Mouse (Mus musculus): ENCODE data around the gene Bri3.
"Not testable (repeated sequence)": the region's sequence is repeated elsewhere in the genome, so short reads cannot be mapped to it uniquely, and the experiment has no call there.

The Bri3 gene

GRCm38 (mm10) chr5:144294908-144295307 lies 50.7 kb downstream of the Bri3 start:
- no peak for DNase-seq (ENCODE audit: low read depth, low spot score)

DNA sequence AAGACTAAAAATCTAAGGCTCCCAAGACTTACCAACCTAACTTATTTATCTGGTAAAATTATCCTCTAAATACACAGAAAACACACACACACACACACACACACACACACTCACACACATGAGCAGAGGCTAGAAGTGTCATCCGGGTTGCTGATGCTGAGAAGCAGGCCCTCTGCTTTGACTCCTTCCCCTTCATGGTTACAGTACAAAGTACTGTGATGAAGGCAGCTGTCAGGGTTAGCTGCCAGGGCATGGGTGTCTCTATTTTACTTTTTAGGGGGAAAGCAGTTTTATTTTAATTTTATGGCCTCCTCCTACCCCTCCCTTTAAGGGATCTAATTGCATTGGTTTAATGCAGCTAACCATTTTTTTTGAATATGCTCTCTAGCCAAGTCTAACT lies 51.1 kb downstream of the Bri3 start:
- no peak for DNase-seq (ENCODE audit: low read depth, low spot score)

- DNase-seq (ENCODE audit: low read depth, low spot score), result no peak
These were observed 51.9 kb downstream of the Bri3 start for GRCm38 (mm10) chr5:144296090-144296604.

GRCm38 (mm10) chr5:144303071-144303470 lies 58.8 kb downstream of the Bri3 start:
- no peak for DNase-seq (ENCODE audit: low read depth, low spot score)

- DNase-seq (ENCODE audit: low read depth, low spot score), result no peak
These were observed 64.7 kb downstream of the Bri3 start for GRCm38 (mm10) chr5:144308929-144309328.

DNA sequence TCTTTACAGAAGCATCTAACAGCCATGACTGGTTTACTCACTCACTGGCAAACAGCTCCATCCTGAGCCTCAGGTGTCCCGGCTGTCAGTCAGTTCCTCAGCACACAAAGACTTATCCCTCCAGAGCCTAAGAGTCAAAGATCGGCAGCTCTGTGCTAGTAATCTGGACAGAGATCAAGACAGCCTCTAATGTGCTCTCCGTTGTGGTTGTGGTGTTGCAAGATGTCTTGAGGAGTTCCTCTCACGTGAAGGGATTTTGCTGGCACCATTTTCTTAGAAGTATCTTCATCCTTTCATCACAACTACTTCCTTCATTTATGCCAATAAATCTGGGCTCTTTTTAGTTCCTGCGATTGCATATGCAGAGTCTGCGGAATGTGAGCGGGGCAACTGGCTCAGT lies 67.9 kb downstream of the Bri3 start:
- DNase-seq (ENCODE audit: low read depth, low spot score), result no peak

DNA sequence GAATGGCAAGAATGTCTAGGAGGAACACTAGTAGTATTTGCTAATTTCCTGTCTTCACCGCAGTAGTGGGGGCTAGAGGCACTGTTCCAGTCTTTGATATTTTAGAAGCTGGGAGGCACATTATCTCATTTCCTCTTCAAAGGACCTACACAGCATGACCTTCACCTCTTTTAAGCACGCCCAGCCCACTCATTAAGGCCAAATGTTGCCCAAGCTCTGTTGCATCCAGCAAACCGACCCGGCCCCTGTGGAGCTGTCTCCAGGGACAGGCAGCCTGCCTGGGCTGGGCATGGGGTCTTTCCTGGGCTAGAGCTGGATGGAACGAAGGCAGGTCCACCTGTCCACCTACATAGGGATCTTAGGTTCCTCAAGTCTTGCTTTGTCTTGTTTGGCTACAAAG lies 69.1 kb downstream of the Bri3 start:
- DNase-seq (ENCODE audit: low read depth, low spot score), result no peak

- DNase-seq (ENCODE audit: low read depth, low spot score), result no peak
These were observed 70.7 kb downstream of the Bri3 start for GRCm38 (mm10) chr5:144314731-144315494.

- DNase-seq (ENCODE audit: low read depth, low spot score), result no peak
These were observed 72.2 kb downstream of the Bri3 start for GRCm38 (mm10) chr5:144316442-144316841.

GRCm38 (mm10) chr5:144317426-144317825 lies 73.2 kb downstream of the Bri3 start:
- no peak for DNase-seq (ENCODE audit: low read depth, low spot score)

DNA sequence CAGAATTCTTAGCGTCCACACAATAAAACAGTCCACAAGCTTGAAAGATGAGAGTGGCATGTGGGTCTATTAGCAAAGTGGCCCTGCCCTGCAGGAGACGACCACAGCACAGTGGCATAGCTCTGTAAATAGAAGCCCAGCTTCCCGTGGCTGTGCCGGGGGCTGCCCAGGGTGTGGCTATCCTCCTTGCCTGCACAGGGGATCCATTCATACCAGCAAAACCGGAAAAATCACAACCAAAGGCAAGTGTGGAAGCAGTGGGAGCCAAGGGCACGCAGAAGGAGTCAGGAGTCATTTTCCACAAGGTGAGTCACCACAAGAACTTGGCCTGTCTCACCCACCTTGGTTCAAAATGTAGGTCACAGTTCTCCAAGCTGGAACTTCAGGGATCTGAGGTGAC lies 74.0 kb downstream of the Bri3 start:
- no peak for DNase-seq (ENCODE audit: low read depth, low spot score)

DNA sequence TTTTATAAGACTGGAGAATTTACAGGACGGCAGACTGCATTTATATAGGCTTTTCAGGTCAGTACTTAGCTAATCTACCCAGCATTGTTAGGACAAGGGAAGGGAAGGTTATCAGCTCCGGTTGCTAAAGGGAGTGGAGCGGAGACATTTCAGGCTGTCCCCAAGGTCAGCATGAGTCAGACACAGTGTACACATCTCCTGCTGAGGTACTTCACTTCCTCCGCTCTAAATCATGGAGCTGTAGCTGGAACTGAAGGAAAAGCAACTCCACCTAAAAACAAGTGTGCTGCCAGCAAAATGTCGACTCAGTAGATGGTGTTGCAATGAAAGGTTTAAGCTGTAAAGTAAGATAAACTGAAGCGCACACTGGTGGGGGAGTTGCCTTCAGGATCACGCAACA lies 77.4 kb downstream of the Bri3 start:
- no peak for DNase-seq (ENCODE audit: low read depth, low spot score)

DNA sequence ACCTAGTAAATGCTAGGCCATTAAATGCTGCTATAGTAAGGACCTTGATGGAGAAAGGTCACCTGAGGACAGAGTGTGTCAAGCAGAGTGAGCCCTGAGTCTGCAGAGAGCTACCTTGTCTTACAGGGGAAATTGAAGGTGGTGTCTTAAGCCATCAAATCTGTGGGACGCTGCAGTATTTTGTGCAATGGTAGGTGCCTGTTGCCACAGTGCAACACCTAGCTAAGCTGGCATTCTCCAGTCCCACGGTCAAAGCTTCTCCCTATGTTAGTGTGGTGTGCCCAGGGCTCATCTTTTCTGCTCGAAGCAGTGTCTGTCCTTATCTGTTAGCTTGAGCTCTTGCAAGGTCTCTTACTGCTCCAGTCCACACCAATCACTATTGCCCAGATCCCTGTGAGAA lies 78.5 kb downstream of the Bri3 start:
- no peak for DNase-seq (ENCODE audit: low read depth, low spot score)

GRCm38 (mm10) chr5:144334010-144334409 lies 89.8 kb downstream of the Bri3 start:
- no peak for DNase-seq (ENCODE audit: low read depth, low spot score)

DNA sequence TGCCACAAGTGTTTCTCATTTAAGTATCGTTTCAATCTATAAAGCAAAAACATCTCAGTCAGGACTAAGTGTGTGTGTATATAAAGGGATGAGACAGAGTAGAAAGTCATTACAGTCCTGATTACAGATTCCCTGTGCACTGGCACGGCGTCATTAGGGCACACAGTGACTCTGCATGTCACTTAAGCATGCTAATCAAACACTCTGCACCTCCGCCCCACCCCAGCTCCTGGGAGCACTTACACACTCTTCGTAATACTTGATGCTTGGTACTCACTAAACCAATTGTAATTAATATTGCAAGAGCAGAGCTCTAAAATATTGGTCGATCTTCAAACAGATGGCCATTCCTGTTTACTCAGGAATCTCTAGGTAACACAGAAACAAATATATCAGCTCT lies 91.1 kb downstream of the Bri3 start:
- not testable (repeated sequence) for DNase-seq (ENCODE audit: low read depth, low spot score)

DNA sequence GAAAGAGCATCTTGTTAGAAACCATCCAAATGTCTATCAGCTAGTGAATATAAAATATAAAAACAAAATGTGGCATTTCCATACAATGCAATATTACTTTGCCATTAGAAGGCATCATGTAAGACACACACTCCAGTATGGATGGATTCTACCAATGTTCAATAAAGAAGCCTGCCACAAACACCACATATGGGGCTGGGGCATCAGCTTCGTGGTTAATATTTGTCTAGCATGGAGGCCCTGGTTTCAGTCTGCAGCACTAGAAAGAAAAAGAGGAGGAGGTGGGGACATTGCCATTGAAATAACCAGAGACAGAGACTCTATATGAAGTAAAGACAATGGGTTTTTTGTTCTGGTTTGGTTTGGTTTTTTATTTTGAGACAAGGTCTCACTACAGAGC lies 94.5 kb downstream of the Bri3 start:
- no peak for DNase-seq (ENCODE audit: low read depth, low spot score)

- DNase-seq (ENCODE audit: low read depth, low spot score), result no peak
These were observed 96.8 kb downstream of the Bri3 start for GRCm38 (mm10) chr5:144341085-144341484.

DNA sequence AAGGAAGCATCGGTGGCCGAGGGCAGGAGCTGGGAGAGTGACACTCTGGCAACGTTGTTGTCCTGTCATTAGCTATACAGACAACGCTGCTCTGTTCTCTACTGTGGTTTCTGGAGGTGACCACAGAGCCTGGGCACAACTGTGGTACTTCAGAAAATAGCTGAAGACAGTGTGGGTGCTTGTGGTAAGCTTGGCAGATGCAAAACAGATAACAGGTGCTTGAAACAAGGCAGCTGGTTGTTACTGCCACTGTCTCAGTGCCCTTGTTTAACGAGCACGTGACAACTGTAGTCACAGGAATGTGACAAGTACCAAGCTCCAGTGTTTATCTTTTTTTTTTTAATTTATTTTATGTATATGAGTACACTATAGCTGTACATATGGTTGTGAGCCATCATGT lies 100.4 kb downstream of the Bri3 start:
- DNase-seq (ENCODE audit: low read depth, low spot score), result no peak

- DNase-seq (ENCODE audit: low read depth, low spot score), result no peak
These were observed 106.9 kb downstream of the Bri3 start for GRCm38 (mm10) chr5:144351185-144351584.

GRCm38 (mm10) chr5:144352250-144353047 lies 108.2 kb downstream of the Bri3 start:
- DNase-seq (ENCODE audit: low read depth, low spot score), result no peak

- DNase-seq (ENCODE audit: low read depth, low spot score), result peak; percentile 26
These were observed 112.7 kb downstream of the Bri3 start for GRCm38 (mm10) chr5:144356776-144357455.

DNA sequence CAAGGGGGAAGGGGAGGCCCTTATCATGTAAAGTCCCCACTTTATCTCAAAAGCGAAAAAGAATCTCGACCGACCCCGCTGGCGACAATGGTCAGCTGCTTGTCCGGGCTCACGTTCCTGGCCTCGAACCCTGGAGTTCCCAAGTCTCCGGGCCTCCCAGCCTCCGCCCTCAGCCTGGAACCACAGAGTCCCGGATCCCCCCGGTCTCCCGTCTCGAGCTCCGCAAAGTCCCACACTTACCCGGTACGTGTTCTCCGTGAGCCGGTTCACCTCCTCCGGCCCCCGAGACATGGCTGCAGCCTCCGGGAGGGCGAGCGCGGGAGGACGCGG lies 113.3 kb downstream of the Bri3 start:
- no peak for DNase-seq (ENCODE audit: low read depth, low spot score)
